Mouse (Mus musculus) megakaryocyte, embryonic 14.5 days (primary cell): ENCODE measurements around the gene Ggct. TPM values are rescaled to one million over a fixed set of nuclear protein-coding genes. Genes with fewer than 3 reads are reported as not detected.

Experiments used
- H3K27me3 ChIP-seq: replicated peaks from 2 replicates; pipeline ENCODE3; 2012; ENCODE audit warnings: inconsistent platforms
- H3K36me3 ChIP-seq: replicated peaks from 2 replicates; pipeline ENCODE3; 2012; ENCODE audit warnings: low read length, inconsistent platforms, mixed read lengths
- H3K4me1 ChIP-seq: 2 replicates; pipeline ENCODE4 v1.6.1; 2012; ENCODE audit warnings: inconsistent platforms
- H3K4me3 ChIP-seq: replicated peaks from 2 replicates; pipeline ENCODE3; 2012; ENCODE audit warnings: moderate library complexity, mild to moderate bottlenecking, inconsistent platforms
- H3K9me3 ChIP-seq: 2 replicates; pipeline ENCODE4 v1.6.1; 2012; ENCODE audit warnings: inconsistent platforms
- FLI1 ChIP-seq: IDR thresholded peaks from 2 replicates; pipeline ENCODE4 v1.6.1; 2012; ENCODE audit warnings: low read length, inconsistent platforms, mixed read lengths
- GATA1 ChIP-seq: IDR thresholded peaks from 3 replicates; pipeline ENCODE4 v1.6.1; 2012; ENCODE audit warnings: mixed read lengths, low read length, inconsistent platforms, borderline replicate concordance
- polyA plus RNA-seq: library from polyadenylated mRNA; stranded (reverse); fragments of >175 nt; gene quantifications from 2 replicates; pipeline ENCODE4 v1.2.3, GENCODE M21; 2012; ENCODE audit warnings: low replicate concordance; ENCODE audit not compliant: insufficient read depth

Ggct gene
- polyA plus RNA-seq, 1 experiment = 4.2 TPM

DNA sequence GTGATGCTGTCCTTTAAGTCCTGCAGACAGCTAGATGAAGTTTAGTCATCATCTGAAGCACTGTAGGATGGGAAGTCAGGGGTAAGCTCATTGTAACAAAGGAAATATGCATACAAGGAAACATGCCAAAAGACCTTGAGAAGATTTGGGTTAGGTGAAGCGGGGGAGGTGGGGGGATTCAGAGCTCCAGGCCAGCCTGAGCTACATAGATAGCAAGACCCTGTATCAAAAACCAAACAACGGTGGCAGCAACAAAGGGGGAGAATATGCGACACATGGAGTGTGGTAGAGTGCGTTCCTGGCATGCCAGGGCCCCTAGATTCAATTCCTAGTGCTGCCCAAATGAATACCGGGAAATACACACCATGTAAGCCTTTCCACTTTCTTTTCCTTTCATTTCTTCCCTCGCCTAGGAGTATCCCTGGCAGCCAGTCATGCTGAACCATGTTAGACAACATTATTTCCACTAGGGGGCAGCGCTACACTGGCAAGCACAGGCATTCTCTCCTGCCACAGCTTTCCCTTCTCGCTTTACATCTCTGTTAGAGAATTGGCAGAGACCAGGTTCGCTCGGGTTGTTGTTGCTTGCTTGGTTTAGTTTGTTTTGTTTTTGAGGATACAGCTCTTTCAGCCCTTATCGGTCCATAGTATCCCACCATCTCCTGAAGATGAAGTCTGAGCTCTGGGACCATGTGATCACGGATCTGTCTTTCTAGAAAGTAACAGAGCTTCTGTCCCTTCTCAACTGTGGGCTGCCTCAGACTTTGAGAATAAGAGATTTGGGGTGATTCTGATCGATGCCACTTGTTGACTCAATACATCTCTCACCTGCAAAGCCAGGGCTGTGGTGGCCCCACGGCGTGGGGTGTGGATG lies 24.2 kb upstream of the Ggct start:
- Histone ChIP-seq H3K9me3 (peaks cover 15% of the 10 kb centered on the region), H3K4me1 (peaks cover 52% of the 10 kb centered on the region), H3K4me3 (peak overlapping the region; percentile 89), H3K27me3 (peaks cover 38% of the 10 kb centered on the region), H3K36me3 (no peaks in the 10 kb centered on the region)
- TF ChIP-seq GATA1 (no peak), FLI1 (no peak)

DNA sequence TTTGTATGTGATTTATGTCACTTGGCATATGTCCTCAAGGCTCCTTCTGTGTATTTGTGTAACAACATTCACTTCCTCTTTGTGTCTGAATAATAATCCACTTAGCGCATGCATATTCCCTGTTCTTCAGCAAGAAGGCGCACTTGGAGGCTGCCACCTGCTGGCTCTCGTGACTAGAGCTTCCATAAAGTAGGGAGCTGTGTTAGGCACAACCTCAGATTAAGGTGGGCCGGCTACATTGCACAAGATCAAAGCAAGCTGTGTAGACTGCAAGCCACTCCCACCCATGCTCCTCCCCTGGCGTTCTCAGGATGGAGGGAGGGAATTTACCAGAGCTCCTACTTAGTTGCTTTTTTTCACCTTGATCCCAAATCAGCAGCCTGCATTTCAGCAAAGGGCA lies 23.5 kb upstream of the Ggct start:
- Histone ChIP-seq H3K9me3 (peaks cover 15% of the 10 kb centered on the region), H3K36me3 (no peaks in the 10 kb centered on the region), H3K27me3 (peaks cover 43% of the 10 kb centered on the region), H3K4me1 (peaks cover 45% of the 10 kb centered on the region), H3K4me3 (peak overlapping the region; percentile 89)
- TF ChIP-seq GATA1 (no peak), FLI1 (no peak)

DNA sequence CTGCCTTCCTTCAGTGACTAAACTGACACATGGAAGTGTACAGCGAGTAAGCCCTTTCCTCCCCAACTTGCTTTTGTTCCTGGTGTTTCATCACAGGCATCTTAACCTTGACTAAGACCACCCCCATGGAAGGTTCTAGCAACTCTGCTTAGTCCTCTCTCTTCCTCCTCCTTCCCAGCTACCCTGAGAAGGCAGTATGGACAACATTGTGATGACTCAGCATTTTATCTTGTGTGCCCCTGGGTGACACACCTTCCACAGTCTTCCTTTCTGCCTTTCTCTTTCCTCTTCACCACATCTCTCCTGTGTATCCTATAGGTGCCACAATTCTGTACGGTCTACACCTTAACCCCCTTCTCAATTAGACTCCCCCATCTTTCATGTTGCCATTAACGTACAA lies 21.4 kb upstream of the Ggct start:
- no peak for TF ChIP-seq GATA1
- TF ChIP-seq FLI1 = no peak
- Histone ChIP-seq H3K36me3 (no peaks in the 10 kb centered on the region), H3K4me3 (no peak overlapping the region), H3K27me3 (peaks cover 53% of the 10 kb centered on the region), H3K4me1 (peaks cover 35% of the 10 kb centered on the region), H3K9me3 (peaks cover 15% of the 10 kb centered on the region)

DNA sequence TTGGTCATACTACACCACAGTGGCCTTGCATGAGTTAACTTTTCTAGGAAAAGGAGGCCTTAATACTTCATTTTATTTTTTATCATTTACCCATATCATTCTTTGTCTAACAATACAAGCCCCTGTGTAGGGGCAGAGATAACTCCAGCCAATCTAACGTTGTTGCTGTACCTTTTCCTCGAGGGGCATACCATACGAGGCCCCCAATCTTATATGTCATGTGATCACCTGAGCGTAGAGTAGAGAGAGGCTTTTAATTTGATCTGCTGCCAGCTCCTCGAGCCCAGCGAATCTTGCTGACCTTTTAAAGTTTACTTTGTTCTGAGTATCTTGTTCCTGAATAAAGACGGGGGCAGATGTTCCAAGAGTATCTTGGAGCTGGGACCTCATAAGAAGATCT lies 19.8 kb upstream of the Ggct start:
- peaks cover 31% of the 10 kb centered on the region for H3K4me1 ChIP-seq

DNA sequence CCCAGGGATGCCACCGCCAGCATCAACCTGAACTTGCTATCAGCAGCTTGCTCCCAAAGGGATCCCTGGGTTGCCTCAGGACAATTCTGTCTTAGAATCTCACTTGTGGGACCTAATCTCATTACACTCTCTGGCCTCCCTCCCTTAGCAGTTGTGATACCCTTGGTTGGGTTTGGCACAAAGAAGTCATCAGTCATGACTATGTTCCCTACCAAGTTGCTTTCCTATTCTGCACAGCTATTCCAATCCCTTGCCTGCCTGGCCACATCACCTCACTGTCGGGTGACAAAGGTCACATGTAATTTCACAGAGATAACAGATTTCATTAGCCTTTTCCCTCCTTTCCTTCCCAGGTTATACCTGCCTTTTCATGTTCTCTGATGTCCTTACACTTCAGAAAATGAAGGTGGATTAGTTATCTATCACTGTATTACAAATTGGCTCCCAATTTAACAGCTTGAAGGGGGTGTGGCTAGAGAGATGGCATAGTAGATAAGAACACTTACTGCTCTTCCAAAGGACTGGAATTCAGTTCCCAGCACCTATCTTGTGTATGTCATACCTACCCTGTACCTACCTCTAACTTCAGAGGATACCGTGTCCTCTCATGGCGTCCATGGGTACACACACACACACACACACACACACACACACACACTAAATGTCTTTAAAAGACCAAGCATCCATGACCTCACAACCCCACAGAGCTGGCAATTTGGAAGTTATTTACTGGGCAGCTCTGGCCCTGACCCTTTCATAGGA lies 17.8 kb upstream of the Ggct start:
- Histone ChIP-seq H3K4me1 (peaks cover 15% of the 10 kb centered on the region), H3K27me3 (peaks cover 55% of the 10 kb centered on the region), H3K9me3 (peaks cover 25% of the 10 kb centered on the region), H3K4me3 (no peak overlapping the region), H3K36me3 (no peaks in the 10 kb centered on the region)
- TF ChIP-seq FLI1 = no peak
- TF ChIP-seq GATA1 = 0 out of 3 replicates have a peak, but pooled peaks have one; percentile 6

More for the DNA sequence above, 19.8 kb upstream of the Ggct start:
- no peak overlapping the region for H3K4me3 ChIP-seq
- peaks cover 25% of the 10 kb centered on the region for H3K9me3 ChIP-seq
- peaks cover 49% of the 10 kb centered on the region for H3K27me3 ChIP-seq
- TF ChIP-seq GATA1 (no peak), FLI1 (no peak)
- no peaks in the 10 kb centered on the region for H3K36me3 ChIP-seq

DNA sequence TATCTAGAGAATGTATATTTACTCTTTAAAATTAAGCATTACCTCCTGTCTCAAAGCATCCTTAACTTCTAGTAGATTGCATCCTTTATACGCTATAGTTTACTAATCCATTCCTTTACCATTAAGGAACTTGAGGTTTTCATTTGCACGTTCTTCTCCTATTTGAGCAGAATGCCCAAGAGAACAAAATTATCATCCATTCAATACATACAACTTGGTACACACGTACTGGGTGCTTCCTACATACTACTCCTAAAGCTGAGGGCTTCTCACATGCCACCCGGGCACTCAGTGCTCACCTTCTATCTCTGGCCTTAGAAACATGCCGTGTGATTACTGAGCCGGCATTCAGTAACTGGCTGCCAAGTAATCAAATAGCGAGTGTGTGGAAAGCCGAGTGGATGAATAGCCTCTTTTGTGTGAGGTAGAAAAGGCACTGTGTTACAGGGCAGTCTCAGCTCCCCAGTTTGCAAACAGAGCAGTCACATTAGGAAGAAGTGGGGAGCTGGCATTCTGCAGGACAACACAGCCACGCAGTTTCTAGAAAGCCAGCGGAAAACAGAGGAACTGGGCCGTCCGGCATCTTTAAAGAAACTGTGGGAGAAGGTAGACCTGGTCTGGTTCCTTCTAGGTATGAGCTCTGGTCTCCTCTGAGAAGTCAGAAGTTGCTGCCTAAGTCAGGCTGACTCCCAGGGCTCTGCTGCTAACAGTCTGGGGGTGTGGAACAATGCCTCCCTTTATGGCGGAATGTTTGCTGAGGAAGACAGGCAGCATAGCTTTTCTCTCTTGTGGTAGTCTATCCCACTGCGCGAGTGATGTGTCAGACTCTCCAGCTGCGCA lies 16.9 kb upstream of the Ggct start:
- Histone ChIP-seq H3K4me1 (peaks cover 15% of the 10 kb centered on the region), H3K9me3 (peaks cover 24% of the 10 kb centered on the region), H3K27me3 (peaks cover 57% of the 10 kb centered on the region), H3K4me3 (no peak overlapping the region), H3K36me3 (no peaks in the 10 kb centered on the region)
- no peak for TF ChIP-seq FLI1
- no peak for TF ChIP-seq GATA1

DNA sequence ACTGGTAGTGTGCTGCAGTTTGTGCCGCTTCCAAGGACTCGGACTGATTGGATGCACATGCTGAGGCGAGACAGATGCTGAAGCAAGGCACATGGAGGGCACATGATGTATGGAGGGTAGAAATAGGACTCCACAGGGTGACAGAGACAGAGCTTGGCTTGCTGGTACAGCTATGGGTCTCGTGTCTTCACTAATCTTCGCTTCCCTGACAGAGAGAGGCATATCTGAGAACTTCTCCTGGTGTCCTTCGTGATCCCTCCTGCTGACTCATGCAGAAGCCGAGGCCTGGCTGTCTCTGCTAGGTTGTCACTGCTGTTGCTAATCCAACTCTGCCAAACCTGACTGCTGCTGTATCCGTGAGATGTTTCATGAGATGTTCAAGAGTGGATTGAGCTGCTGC lies 15.7 kb upstream of the Ggct start:
- Histone ChIP-seq H3K27me3 (peaks cover 48% of the 10 kb centered on the region), H3K9me3 (peaks cover 12% of the 10 kb centered on the region), H3K4me1 (peaks cover 20% of the 10 kb centered on the region), H3K4me3 (peak overlapping the region; percentile 31), H3K36me3 (no peaks in the 10 kb centered on the region)
- no peak for TF ChIP-seq FLI1

DNA sequence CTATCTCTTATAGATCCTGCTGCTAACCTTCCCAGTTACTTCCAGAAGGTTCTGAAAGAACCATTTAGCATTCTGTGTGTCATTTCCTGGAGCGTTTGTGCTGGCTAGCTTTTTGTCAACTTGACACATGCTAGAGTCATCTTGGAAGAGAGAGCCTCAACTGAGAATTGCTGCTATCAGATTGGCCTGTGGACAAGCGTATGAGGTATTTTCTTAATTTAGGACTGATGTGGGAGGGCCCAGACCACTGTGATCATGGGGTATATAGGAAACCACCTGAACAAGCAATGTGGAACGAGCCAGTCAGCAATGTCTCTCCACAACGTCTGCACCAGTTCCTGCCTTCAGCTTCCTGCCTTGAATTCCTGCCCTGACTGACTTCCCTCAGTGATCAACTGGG lies 10.8 kb upstream of the Ggct start:
- peaks cover 25% of the 10 kb centered on the region for H3K4me1 ChIP-seq
- no peaks in the 10 kb centered on the region for H3K36me3 ChIP-seq
- TF ChIP-seq GATA1 = no peak
- no peak overlapping the region for H3K4me3 ChIP-seq
- H3K27me3 ChIP-seq = peaks cover 46% of the 10 kb centered on the region
- H3K9me3 ChIP-seq = peaks cover 10% of the 10 kb centered on the region

DNA sequence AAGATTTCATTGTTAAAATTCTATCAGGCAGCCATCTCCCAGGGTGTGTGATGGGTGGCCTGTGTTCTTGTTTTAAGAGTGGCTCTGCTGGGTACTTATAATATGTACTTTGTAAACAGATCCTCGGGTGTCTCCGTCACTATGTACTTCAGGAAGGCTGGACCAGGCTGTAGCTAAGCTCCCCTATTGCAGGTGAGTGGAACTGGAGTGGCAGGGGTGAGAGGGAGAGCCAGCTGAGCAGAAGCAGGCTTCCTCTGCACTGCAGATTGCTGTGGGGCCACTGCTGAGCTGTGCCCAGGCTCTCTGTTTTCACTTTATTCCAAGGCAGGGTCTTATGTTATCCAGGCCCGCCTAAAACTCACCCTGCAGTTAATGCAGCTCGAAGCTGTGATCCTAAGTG lies 9.7 kb upstream of the Ggct start:
- Histone ChIP-seq H3K36me3 (no peaks in the 10 kb centered on the region), H3K9me3 (no peaks in the 10 kb centered on the region), H3K4me3 (no peak overlapping the region), H3K4me1 (peaks cover 14% of the 10 kb centered on the region), H3K27me3 (peaks cover 45% of the 10 kb centered on the region)
- TF ChIP-seq FLI1 = no peak
- no peak for TF ChIP-seq GATA1

DNA sequence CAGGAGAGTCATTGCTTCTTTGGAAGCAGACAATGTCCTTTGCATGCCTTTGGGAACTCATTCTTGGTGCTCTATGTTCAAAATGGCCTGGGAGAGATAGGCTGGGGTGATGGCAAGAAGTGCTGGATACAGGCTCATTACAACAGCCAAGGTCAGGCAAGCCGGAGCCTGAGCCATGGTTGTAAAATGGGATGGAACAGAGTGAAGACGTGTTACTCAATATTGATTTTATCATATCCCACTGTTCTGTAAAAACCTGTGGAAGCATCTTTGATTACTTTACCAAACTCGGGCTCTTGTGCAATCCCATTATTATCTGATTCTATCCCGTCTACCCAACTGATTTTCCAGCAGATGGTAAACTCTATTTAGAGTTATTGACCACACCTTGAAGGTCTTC lies 8.6 kb upstream of the Ggct start:
- no peak overlapping the region for H3K4me3 ChIP-seq
- H3K4me1 ChIP-seq = peaks cover 11% of the 10 kb centered on the region
- no peaks in the 10 kb centered on the region for H3K9me3 ChIP-seq
- TF ChIP-seq FLI1 = no peak
- TF ChIP-seq GATA1 = no peak
- no peaks in the 10 kb centered on the region for H3K36me3 ChIP-seq
- H3K27me3 ChIP-seq = peaks cover 43% of the 10 kb centered on the region
